Mouse (Mus musculus) heart, adult 2 months (tissue): ENCODE measurements around the gene Psme3.

Experiments used
- CTCF ChIP-seq: fragments of 200-600 bp; IDR thresholded peaks from 2 replicates; pipeline ENCODE4 v1.8.1; 2022; ENCODE audit warnings: antibody characterized with exemption, mild to moderate bottlenecking, moderate library complexity
- EP300 ChIP-seq: fragments of 200-500 bp; IDR thresholded peaks from 2 replicates; pipeline ENCODE4 v1.6.1; 2011; ENCODE audit warnings: low read depth, low read length, control low read depth; ENCODE audit not compliant: insufficient read depth
- POLR2A ChIP-seq: fragments of 200-500 bp; IDR thresholded peaks from 2 replicates; pipeline ENCODE4 v1.6.1; 2011; ENCODE audit warnings: mild to moderate bottlenecking, low read depth, low read length, control low read depth; ENCODE audit not compliant: insufficient read depth

GRCm38 (mm10) chr11:101338123-101338760 lies 22.2 kb downstream of the Psme3 start:
- TF ChIP-seq POLR2A (no peak), CTCF (no peak), EP300 (no peak)
